Mouse (Mus musculus): ENCODE measurements around the gene Tmem239.

The Tmem239 gene

GRCm38 (mm10) chr2:130451086-130451726 is 44.9 kb downstream of the Tmem239 start:
- no peak for DNase-seq (ENCODE audit: low spot score)

DNA sequence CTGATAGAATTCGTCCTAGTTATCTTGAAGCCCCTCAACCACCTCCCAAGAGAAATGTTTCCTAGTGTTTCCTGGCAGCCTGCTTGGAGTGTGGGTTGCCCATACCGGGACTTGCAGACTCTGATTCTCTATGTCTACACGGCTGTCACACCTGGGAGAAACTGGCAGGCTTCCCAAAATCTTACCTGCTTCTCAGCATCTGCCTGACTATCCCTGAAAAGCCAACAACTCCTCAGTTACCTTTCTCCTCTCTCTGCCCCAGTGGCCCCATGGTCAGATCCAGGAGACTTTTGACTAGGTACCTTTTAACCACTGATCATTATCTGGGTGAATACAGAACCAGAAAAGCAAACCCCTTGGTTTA is 45.4 kb downstream of the Tmem239 start:
- no peak for DNase-seq (ENCODE audit: low spot score)

DNA sequence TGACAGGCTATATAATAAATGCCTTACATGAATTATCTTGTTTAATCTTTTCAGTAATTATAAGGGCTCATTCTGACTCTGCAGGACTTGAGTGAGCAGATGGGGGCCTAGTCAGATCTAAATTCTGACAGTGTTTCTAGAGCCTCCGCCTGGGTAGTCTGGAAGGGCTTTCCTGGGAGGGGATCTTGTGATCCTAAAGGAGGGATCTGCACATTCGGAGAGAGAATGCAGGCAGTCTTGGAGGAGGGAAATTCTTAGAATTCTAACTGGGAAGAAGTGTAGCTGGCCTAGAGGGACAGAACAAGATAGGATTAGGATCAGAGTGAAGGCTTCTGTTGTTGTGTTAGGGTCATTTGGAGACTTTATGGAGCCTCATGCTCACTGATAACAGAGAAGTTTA is 46.0 kb downstream of the Tmem239 start:
- no peak for DNase-seq (ENCODE audit: low spot score)

GRCm38 (mm10) chr2:130453421-130453820 is 47.1 kb downstream of the Tmem239 start:
- no peak for DNase-seq (ENCODE audit: low spot score)

DNA sequence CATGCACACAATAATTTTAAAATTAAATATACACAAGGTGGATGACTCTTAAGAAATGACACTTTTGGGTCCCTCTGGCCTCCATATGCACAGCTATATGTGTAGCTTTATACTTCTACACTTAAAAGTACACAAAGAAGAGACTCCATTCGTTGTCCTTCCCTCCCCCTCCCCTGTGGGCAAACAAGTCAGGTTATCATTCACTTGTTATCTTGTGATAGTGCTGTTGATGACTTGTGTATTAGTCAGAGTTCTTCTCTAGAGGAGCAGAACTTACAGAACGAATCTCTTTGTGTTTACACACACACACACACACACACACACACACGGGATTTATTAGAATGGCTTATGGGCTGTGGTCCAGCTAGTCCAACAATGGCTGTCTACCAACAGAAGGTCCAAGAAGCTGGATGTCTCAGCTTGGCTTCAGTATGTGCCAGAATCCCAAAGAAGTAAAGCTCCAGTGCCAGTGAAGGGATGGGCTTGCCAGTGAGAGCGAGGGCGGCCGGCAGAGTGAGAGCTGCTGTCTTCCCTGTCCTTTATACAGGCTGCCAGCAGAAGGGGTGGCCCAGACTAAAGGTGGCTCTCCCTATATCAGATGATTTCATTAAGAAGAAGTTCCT is 48.6 kb downstream of the Tmem239 start:
- DNase-seq (ENCODE audit: low spot score) = no peak
